Mouse (Mus musculus) thymus, postnatal 25 days (tissue): ENCODE measurements around the gene Fam193b.

Source experiments
- DNase-seq: peaks from one replicate; pipeline ENCODE4 v3.0.0; 2022

Gene Fam193b

DNA sequence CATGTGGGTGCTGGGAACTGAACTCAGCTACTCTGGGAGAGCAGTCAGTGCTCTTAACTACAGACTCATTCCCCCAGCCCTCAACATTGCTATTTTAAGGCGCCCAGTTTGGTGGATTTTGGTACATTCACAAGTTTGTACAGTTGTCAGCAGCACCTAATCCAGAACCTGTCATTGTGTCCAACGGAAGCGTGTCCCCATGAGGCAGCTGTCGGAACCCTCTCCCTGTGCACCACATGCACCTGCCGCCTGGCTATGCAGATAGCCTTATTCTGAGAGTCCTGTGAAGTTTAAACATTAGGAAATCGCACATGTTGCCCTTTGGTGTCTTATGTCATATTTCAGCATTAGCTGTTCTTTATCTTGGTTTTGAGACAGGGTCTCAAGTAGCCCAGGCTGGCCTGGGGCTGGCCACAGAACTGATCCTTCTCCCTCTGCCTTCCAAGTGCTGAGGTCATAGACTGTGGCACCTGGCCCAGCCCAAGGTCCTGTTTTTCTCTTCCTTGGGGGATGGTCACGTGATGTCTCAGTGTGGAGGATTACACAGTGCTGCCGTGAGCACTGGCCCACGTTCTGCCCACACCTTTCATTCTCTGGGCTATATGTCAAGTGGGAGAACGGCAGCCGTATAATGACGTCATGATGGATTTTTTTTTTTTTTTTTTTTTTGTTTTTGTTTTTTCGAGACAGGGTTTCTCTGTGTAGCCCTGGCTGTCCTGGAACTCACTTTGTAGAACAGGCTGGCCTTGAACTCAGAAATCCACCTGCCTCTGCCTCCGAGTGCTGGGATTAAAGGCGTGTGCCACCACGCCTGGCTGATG, 45.0 kb downstream of the Fam193b start:
- DNase-seq = no peak

DNA sequence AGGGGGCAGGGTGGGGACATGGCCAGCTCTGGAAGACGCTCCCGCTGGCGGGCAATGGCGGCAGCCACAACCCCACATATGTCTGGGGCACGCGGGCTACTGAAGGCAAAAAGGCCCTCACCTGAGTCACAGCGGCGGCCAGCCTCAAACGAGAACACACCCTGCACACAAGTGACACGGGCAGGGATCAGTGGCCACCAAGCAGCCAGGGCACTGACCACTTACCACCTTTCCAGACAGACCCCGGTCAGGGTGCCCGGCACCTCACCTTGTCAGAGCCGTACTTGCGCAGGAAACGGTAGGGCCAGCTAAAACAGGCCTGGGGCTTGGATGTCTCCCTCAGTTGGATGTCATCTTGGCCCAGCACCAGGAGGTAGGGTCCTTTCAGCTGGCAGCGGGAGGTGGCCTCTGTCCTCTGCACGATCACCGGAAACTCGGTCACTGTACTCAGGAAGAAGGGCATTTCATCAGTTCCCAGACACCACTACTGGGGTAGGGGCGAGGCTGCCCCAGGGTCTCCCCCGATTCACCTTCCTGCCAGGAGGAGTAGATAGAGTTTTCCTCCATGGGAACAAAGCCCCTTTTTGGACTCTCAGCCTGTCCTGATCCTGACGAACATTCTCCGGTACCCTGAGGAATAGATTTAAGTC, 46.8 kb downstream of the Fam193b start:
- no peak for DNase-seq

DNA sequence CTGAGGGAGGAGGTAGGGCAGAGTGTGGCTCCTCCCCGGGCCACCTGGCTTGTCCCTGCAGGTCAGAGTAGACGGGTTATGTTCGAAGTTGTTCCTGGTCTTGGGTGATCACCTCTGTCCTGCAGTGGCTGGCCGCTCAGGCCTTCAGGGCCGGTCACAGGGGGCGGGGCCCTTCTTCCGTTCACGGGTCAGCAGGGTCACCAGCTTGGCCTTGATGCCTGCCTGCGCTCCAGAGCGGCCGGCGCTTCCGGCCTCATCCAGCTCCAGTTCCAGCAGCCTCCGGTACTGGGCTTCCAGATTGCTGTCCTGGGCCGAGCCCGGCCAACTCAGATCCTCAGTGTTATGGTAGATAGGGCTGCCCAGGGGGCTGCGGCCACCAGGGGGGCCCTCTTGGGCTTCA, 47.6 kb downstream of the Fam193b start:
- no peak for DNase-seq

DNA sequence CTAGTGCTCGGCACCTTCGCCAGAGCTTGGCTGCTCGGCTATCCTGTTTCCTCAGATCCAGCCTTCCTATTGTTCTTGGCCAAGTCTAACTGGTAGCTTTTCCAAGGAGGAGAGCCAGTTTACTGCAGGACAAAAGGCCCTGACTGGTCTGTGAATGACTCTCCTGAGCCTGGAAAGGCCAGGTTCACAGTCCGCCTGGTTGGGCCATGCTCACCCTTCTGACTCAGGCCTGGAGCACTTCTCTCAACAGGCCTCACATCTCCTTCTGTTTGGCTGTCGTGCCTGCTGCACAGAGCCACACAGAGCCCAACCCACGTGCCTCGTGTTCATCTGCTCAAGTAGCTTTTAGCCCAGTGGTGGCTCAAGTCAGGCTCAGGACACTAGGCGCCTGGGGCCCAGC, 48.2 kb downstream of the Fam193b start:
- DNase-seq = no peak

DNA sequence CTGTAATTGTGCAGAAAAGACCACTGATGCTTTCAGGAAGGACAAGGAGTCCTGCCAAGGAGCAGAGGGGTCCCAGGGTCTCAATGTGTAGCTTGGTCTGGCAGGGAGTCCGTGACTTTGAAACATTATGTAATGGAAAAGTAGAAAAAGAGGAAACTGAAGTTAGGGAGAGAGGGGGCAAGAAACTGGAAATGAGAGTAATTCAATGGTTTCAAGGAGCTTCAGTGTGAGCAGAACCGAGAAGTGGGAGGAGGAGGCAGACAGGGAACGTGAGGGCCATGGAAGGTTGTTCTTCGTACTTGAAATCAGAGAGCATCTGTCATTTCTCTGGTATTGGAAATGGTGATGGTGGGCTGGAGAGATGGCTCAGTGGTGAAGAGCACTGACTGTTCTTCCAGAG, 51.3 kb downstream of the Fam193b start:
- no peak for DNase-seq

DNA sequence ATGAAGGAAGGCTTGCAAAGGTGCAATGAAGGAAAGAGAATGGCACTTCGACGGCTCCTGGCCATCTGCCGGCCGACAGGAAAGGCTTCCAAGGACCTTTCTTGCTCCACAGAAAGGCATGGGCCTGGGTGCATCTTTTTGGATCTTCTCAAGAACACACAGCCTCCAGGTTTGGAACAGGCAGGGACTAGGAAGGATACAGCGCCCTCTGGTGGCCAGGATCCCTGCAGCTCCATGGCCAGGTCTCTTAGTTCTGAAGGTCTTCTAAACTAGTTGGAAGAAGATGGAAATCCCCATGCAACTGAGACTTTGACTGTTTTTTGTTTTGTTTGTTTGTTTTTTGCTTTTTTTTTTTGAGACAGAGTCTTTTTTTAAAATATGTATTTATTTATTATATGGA, 54.0 kb downstream of the Fam193b start:
- DNase-seq = peak; percentile 84

DNA sequence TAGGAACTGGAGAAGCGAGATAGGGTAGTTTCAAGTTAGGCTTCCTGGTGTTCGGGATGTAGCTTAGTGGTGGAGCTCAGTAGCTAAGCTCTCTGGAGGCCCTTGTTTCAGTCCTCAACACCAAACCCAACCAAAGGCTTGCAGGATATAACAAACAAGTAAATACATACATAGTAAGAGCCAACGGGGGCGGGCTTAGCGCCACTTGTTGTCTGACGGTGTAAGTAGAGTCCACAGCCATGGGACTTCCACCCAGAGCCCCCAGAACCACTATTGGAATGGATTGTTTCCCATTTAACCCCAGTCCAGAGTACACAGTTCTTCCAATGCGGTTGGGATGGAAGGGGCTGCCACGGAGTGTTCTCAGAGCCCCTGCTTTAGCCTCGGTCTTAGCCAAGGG, 57.1 kb downstream of the Fam193b start:
- no peak for DNase-seq

DNA sequence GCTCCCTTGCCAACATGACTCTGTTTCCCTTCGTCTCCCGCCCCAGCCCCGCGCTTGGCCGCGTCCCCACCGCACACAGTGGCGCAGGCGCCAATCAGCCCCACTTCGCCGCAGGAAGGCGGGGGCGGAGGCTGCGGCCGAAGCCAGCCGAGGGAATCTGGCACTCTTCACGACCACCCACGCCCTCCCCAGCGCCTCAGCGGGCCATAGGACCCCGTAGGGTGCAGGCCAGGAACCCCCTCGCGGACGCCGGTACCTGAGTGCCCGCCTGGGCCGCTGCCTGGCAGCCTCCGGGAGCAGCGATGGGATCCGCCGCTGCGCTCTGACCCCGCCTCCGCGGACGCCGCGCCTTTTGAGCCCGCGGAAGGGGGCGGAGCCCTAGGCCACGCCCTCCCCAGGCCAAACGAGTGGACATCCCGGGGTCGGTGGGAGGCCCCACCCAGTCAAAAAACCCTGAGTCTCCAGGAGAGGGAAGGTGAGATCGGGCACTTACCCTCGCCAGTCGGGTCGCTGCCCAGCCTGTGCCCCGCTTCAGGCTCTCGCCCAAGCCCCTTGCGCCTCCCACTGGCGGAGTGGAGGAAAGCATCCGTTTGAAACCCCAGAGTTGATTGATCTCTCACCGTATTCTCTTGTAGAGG, 57.7 kb downstream of the Fam193b start, which contains the start of gene Pdlim7:
TSS of gene Pdlim7 (minus strand) at position 566 of the 638 bp plus-strand sequence.
- peak; percentile 87 for DNase-seq

DNA sequence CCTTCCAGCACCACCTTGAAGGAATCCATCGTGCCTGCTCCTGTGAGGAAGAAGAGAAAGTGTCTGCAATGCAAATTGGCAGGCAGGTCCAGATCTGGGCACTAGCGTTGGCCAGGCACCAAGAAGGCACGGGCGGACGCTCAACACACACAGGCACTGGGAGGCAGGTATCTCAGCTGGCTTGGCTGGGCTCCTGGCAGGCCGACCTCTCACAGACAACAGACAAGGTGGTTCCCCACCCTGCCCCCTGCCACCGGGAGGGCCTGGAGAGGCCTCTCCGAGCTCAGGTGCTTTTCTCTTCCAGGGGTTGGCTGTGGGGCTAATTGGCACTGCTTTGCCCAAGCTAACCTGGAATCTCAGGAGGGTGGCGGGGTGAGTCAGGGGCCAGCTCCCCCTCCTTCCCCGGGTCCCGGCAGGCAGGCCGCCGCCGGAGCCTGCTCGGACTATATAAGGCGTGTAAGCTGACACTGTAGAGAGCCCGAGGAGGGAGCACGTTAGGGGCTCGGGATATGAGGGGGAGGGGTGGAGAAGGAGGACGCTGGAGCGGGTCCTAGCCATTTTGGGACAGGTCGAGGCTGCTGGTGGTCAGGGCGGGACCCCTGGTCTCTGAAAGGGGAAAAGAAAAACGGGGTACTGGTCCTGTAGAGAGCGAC, 58.4 kb downstream of the Fam193b start:
- DNase-seq = no peak

DNA sequence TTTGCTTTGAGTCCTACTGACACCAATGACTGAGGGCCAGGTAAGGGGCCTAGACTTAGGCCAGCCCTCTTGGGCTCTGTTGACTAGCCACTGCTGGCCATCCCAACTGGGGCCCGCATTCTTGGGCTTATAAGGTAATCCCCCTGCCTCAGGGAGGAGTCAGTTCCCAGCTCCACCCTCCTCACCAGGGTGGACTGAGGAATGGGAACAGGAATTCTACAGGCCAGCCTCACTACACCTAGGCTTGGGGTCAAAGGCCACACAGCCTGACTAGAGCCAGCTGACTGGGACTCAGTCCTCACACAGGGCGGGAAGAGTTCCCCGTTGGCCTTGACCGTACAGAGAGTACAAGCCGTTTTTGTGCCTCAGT, 59.4 kb downstream of the Fam193b start:
- no peak for DNase-seq

DNA sequence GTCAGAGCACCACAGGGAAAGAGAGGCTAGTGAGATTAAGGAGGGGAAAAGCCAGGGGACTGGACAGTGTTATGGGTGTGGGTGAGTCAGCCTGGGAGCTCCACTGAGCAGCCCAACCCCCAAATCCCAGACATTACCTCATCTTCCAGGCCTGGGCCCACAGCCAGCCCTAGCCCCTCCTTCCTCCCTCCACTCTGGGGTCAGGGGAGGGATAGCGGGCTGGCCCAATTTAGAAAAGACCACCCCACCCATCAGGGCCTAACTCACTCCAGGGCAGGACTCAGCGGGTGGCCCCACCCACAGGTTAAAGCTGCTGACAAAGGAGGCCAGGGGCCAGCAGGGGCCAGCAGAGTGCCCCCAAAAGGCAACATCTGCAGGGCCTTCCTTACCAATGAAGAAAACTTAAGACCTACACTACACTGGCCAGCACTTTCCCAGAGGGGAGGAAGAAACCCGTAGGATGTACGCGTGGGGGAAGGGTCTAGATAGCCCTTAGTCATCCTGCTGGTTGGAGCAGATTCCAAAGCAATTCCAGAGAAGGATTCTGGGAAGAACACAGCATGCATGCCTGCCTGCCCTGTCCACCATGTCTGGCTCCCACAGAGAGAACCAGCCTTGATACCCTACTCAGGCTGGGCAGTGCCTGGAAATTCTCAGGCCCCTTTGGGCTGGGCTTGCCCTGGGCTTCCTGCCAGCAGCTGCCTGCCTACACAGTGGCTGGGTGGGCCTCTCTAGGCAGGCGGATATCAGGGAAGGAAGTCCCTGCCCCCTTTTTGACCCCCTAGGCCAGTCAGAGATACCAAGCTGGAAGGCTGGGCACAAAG, 60.0 kb downstream of the Fam193b start:
- no peak for DNase-seq

DNA sequence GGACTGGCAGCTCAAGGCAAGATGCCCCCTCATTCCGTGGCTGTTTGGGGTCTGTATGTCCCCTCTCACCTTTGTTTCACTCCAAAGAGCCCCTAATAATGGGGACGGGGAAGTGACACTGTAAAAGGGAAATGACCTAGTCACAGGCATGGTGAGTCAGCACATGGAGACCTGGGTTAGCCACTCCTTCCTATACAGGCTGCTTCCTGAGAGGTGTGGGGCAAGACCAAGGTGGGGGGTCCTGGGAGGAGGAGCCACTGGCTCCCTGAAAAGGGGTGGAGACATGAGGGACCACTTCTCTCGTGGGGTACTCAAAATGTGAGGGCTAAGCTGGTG, 60.6 kb downstream of the Fam193b start:
- no peak for DNase-seq

DNA sequence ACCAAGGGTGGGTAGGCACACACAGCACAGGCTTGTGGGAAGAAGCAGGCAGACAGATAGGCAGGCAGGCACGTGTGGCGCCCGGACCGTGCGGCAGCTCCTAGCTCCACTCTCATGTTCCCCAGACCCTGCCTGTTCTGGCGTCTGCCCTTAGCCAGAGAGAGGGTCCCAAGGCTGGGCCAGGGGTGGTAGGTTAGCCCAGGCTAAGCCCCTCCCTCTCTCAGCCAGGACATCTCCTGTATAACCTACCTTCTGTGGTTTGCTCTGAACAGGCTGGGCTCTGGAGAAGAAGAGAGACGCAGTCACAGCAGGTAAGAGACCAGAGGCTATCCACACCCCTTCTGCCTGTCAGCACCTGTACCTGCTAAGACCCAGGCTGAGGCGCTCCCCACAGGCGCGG, 62.4 kb downstream of the Fam193b start:
- DNase-seq = no peak

DNA sequence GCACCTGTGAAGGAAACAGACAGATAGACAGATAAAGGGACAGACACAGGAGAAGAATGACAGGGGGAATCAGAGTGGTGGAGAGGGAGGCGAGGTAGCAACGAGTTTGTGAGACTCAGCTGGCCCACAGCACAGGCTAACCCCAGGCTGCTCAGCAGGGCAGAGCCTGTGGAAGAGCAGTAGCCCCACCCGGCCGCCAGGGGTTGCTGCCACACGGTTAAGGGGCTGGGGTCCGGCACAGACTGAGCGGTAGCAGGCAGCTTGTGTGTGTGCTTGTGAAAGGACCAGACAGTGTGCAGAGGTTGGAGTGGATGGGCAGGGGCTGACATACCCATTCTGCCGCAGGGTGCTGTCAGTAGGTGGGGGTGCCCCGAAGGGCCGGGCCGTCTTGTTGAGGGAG, 63.0 kb downstream of the Fam193b start:
- DNase-seq = no peak

DNA sequence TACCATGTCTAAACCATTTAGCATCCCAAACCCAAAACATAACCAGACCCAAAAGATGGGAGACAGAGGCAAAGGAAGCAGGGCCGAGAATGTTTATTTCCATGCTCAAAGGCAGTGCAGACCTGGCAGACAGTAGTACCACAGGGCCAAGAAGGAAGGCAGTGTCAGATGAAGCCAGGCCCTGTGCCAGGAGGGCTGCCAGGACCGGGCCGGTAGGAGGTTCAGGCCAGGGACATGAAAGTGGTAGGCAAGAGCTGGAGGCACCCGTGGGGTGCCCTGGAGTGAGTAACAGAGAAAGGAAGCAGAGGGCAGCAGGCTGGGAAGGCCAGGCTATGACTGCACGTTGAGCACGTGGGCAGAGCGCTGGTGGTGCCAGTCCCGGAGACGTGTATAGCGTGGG, 64.2 kb downstream of the Fam193b start:
- DNase-seq = no peak

DNA sequence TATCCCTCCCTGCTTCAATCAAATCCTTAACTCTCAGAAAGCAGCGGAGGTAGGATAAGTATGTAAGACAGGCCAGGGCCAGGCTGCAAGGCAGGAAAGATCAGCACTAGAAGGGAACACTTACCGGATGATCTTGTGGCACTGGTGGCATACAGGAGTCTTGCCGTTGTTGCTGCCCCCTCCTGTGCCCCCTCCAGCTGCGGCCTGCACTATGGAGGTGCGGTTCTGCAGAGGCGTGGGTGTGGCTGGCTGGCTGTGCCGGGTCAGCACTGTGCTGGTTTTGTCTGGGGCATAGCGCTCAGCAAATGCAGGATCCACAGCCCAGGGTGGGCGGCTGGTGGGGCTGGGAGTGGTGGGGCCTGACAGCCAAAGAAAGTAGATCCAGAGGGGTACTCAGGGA, 65.1 kb downstream of the Fam193b start:
- no peak for DNase-seq

DNA sequence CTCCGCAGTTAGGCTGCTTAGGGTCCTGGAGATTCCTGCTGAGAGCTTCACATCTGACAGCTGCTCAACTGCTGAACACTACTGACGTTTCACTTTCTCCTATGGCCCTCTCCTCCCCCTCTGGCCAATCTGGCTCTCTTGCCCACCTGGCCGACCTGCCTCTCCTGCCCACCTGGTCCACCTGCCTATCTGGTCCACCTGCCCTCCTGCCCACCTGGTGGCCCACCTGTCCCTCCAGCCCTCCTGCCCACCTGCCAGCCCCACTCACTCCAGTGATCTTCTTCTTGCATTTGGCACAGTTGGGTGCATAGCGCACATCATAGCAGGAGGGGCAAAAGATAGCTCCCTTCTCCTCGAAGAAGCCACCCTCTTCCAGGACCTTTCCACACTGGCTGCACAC, 66.5 kb downstream of the Fam193b start:
- DNase-seq = no peak

DNA sequence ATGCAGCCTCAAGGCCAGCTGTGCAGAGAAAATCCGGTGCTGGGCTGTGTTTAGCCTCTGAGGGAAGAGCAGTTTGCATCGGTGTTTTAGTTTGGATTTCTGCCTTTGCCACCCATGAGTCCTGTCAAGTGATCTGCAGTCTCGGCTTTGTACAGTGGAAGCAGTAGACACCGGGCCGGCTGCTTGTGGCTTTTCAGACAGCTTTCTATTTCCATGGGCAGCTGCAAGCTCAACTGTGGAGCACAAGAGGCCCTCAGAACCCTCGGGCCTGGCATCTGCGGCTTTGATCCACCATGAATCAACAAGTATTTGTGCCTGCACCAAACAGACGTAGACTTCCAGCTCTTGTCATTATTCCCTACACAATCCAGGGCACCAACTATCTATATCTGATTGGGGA, 68.5 kb downstream of the Fam193b start:
- DNase-seq = peak; percentile 18

DNA sequence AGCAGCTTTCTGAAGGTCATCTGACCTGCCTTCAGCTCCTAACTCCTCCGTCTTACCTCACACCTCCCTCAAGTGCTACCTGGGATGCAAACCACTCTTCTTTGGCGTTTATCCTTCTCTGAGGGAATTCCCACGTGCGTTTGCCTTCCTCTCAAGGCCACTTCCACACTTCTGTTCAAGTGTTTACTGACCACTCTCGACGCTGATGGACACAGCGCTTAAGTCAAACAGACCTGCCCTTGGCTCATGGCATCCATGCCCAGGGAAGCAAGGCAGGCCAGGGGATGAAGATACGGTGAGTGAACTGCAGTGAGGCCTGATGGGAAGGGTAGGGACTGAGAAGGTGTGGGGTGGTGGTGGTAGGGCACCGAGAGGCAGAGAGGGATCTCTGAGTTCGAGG, 70.3 kb downstream of the Fam193b start:
- DNase-seq = no peak

DNA sequence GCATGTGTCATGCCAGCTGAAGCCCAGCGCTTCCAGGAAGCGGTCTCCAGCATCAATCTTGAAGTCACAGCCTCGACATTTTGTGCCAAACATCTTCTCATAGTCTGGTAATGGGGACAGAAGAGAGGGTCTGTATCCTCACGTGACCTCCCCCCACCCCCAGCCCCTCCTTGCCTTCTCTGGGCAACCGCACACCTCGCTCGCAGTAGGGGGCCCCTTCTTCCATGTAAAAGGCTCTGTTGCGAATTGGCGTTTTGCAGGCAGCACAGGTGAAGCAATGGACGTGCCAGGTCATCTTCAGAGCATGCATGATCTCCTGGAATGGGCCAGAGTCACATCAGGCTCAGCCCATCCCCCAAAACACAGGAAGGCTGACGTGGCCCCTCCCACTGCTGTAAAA, 72.0 kb downstream of the Fam193b start:
- DNase-seq = no peak

DNA sequence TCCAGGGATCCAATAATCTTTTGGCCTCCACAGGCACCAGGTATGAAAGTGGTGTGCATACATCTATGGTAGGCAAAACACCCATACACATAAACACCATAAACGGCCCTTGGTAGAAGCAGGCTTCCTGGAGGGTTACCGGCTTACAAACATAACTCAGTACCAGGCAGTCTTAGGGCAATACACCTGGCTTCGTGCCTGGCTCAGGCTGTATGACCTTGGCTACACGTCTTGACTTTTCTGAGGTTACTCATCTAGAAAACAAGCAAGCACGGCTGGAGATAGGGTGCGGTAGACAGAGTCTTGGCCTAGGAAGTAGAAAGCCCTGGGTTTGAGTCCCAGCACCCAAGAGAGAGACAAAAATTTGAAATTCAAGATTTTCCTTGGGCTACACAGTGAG, 74.3 kb downstream of the Fam193b start:
- DNase-seq = no peak

DNA sequence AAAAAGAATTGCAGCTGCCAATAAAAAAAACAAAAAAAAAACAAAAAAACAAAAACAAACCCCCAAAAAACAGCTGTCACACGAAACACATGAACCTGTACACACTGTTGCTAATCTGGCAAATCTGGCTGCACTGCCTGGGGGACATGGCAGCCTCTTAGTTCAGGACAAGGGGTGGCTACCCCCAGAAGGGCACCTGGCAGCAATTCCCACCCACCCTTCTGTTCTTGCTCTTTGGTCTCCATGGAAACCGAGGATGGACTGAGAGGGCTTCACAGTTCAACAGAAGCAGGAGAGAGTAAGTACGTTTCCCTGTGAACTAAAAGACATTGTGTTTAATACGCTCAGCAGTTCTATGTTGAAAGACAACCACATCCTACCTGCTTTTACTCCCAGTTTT, 75.2 kb downstream of the Fam193b start:
- no peak for DNase-seq
